Mouse (Mus musculus) urinary bladder, postnatal 36 days (tissue): ENCODE measurements at regions not wholly inside any gene's neighbourhood (a gene's known extent, or its start where the extent isn't known, plus 50 kb on each side); places are given as distances from the start of the nearest gene placed in this dataset.
"Not testable (repeated sequence)": the region's sequence is repeated elsewhere in the genome, so short reads cannot be mapped to it uniquely, and the experiment has no call there.

Experiments used
- DNase-seq, 2 experiments: peaks; one replicate each; pipeline ENCODE4 v3.0.0; 2022; ENCODE audit warnings: low spot score in 2 of 2, mixed read lengths in 1 of 2

GRCm38 (mm10) chr8:109311484-109312210, 182.2 kb upstream of the Pmfbp1 start:
- no peak for DNase-seq

DNA sequence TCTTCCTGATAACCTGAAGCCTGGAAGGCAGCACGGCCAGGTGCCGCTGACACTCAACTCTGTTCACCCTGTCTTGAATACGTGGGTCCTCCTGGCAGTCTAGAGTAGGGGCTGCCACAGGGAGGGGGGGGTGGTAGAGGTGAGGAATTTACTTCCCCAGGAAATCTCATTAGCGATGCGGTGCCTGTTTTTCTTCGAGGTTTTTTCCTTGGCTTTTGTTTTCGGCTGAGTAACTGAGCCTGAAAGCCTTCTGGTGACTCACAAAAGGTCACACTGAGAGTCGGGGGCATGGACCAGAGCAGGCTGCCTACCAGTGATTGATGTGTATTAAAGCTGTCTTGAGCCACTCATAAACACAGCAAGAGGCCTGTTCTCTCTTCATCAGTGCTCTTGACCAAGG, 181.1 kb upstream of the Pmfbp1 start:
- no peak for DNase-seq

GRCm38 (mm10) chr8:109320955-109321354, 172.9 kb upstream of the Pmfbp1 start:
- DNase-seq, result no peak

DNA sequence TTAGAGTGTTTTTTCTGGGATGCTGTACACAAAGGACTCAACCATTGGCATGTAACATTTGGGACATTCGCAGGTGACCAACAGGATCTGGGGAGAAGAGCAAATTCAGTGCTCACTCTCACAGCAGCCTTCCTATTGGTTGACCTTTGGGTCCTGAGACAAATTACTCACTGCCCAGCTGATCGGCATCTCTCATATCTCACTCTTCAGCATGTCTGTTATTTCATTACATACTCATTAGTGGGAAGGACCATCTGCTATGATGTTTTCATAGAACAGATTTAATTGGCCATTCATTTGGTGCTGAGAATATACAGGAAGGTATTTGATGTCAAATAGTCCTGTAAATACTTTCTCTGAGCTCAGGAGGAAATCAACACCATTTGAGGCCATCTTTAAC, 170.5 kb upstream of the Pmfbp1 start:
- no peak for DNase-seq

- DNase-seq, result no peak
Observed at GRCm38 (mm10) chr8:109324241-109324640, 169.6 kb upstream of the Pmfbp1 start.

DNA sequence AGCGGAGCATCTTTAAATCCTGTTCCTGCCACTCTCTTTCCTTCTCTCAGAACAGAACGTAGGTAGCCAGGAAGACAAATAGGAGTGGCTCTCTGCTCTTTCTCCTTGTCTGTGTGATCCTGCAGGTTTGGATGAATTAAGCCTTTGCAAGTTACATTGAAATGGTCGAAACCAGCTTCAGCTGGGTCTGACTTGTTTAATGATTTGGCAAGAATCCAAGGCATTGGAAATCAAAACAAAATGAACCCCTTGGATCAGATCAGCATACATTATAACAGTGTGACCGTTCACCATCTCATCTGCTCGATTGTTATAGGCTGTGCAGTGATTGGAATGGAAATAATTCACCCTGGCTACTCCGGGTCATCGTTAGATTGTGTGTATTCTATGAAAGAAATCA, 157.6 kb upstream of the Pmfbp1 start:
- DNase-seq, result no peak

GRCm38 (mm10) chr8:109338220-109338835, 155.5 kb upstream of the Pmfbp1 start:
- no peak for DNase-seq

GRCm38 (mm10) chr8:109340647-109341046, 153.2 kb upstream of the Pmfbp1 start:
- not testable (repeated sequence) for DNase-seq

GRCm38 (mm10) chr8:109355168-109355567, 138.7 kb upstream of the Pmfbp1 start:
- DNase-seq, result no peak

GRCm38 (mm10) chr8:109359396-109360051, 134.3 kb upstream of the Pmfbp1 start:
- DNase-seq, result no peak

DNA sequence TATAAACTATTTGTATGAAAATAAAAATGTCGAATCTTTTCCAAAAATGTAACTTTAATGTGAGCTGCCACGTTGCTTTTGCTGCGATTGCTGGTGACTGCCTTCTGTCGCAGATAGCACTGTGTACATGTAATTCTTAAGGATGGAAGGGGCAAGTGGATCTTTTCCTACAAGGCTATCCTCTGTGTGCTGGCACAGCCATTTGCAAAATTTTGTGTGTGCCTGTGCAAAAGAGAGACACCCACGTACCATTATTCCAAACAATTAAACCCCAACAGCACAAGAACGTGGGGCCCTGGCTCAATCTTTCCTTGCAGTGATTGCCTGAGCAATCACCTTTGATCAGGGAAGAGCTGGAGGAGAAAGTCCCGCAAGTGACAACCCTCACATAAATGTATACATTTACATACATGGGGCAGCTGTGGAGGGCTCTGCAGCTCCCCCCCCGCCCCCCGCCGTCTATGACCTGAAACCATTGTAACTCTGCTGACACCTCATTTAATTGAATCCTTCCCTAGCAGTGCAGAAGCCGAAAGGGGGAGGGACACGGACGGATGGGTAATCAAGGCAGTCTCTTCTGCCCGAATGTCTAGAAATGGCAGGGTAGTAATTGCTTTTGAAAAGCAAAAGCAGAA, 133.6 kb upstream of the Pmfbp1 start:
- no peak for DNase-seq

DNA sequence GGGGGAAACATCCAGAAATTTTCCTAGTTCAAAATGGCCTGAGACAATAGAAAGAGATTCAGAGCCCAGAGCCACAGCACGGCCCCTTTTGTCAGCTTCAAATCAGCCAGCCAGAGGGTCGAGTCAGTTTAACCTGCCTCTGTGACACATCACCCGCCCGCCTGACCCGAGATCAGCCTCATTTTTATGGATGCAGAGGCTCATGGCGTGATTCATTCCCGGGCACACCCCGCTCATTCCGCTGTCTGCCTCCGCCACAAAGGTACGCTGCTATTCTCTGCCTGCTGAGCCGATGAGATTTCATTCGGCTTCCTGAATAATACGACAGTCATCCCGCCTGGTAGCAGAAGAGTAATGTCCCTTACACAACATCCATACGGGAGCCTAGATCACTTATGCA, 132.9 kb upstream of the Pmfbp1 start:
- DNase-seq, result no peak

DNA sequence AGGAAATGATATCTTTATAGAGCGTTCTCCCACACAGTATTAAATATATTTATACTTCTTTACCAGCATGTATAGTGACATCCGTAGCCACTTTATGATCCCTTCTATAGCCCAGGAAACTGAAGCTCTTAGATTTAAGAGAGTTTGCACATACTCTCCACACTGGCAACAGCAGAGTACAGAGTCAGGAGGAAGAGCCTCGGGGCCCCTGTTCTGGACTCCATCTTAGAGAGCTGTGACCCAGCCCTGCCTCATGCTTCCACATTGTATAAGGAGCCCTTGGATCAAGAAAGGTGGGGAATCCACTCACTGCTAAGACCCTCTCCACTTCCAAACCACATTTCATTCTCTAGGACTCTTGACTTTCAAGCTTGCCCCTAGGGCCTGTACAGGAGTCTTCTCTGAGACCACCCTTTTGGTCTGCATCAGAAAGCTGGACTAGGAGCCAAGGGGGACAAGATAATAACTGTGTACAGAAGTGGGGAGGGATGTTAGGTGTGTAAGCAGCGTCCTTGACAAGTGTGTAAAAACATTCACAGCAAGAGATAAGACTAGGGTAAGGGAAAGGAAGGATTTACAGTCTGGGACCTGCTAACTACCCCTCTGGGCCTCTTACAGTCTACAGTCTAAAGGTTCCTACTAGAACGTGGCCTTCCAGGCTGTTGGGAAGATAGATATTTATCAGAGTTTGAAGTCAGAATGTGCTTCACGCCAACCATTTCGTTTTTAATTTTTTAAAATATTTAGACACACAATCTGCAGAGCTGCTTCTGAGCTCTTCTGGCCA, 132.1 kb upstream of the Pmfbp1 start:
- no peak for DNase-seq

DNA sequence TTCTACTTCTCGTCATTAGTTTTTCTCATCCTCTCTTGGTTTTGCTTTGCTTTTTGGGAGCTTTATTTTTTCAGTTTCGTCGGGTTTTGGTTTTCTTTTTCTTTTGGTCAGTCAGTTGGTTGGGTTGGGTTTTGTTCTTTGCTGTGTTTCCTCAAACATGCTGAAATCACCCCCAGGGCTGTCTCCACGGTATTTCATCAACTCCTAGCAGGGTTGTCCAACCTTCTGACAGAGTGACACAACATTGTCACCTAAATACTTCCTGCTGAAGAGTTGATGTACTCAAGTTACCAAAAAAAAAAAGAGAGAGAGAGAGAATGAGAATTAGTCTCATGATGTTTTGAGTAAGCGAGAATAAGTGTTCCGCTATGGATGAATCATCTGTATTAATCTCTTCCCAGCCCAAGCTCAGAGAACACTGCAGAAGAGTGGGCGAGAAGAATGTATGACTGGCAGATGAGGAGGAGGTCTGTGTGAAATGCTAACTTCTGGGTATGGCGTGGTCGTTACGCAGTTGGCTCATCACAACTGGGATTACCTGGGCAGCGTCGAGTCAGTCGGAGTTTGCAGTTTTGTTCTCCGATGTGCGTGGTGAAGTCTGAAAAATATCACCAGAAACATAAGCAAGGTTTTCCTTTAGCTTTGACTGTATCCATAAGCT, 130.5 kb upstream of the Pmfbp1 start:
- no peak for DNase-seq

DNA sequence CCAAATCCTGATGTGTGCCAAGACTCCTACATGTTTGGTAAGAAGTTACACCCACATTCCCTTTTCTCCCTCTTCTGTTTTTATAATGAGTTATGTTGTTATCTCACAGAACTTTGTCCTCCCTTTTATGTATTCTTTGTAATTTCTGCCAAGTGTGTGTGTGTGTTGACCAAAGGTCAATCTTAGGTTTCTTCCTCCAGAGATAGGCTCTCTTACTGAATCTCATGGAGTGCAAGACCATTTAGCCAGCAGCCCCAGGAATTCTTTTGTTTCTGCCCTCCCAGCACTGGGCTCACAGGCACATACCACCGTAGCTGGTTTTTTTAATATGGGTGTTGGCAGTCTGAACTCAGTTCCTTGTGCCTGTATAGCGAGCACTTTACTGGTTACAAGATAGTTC, 119.8 kb upstream of the Pmfbp1 start:
- DNase-seq, result no peak

DNA sequence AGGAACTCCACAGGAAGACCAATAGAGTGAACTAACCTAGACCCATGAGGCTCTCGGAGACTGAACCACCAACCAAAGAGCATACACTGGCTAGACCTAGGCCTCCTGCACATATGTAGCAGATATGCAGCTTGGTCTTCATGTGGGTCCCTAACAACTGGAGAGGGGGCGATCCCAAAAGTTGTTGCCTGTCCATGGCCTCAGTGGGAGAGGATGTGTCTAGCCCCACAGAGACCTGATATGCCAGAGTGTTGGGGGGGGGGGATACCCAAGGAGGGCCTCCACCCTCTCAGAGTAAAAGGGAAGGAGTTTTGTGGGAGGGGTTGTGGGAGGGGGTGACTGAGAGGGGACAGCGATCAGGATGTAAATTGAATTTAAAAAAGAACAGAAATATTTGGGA, 108.9 kb upstream of the Pmfbp1 start:
- no peak for DNase-seq

GRCm38 (mm10) chr8:109395133-109395855, 98.5 kb upstream of the Pmfbp1 start:
- no peak for DNase-seq

DNA sequence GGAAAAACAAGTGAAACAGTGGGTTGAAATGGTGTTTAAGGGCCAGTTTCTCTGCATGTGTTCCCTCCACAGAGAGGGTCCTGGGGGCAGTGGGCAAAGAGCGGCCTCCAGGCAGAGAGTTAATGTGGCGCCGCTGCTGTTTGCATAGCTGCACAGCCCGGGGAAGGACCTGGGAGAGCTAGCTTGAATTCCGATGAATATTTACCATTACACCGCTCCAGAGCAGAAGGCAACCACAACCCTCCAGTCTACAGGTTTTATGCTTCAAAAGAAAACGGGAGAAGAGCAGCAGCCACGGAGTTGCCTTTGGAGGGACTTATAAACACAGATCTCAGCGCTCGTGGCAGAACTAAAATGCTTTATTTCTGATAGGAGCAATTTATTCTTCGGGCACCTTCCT, 94.2 kb upstream of the Pmfbp1 start:
- DNase-seq, result no peak

GRCm38 (mm10) chr8:109400192-109400591, 93.6 kb upstream of the Pmfbp1 start:
- DNase-seq, result no peak

GRCm38 (mm10) chr8:109407913-109408312, 85.9 kb upstream of the Pmfbp1 start:
- DNase-seq, result no peak

GRCm38 (mm10) chr8:109410531-109410930, 83.3 kb upstream of the Pmfbp1 start:
- DNase-seq, result no peak
